Mouse (Mus musculus) cerebellum, adult 18-20 months (tissue): ENCODE measurements around the gene Agtpbp1.

Source experiments
- DNase-seq, 2 experiments: peaks; one replicate each; pipeline ENCODE4 v3.0.0; 2021

The Agtpbp1 gene

GRCm38 (mm10) chr13:59416530-59417230 is 168.3 kb downstream of the Agtpbp1 start:
- DNase-seq = no peak

GRCm38 (mm10) chr13:59413885-59414284 is 171.1 kb downstream of the Agtpbp1 start:
- no peak for DNase-seq

GRCm38 (mm10) chr13:59412672-59413071 is 172.4 kb downstream of the Agtpbp1 start:
- no peak for DNase-seq

- DNase-seq = no peak
These were observed 177.8 kb downstream of the Agtpbp1 start for GRCm38 (mm10) chr13:59407182-59407581.

DNA sequence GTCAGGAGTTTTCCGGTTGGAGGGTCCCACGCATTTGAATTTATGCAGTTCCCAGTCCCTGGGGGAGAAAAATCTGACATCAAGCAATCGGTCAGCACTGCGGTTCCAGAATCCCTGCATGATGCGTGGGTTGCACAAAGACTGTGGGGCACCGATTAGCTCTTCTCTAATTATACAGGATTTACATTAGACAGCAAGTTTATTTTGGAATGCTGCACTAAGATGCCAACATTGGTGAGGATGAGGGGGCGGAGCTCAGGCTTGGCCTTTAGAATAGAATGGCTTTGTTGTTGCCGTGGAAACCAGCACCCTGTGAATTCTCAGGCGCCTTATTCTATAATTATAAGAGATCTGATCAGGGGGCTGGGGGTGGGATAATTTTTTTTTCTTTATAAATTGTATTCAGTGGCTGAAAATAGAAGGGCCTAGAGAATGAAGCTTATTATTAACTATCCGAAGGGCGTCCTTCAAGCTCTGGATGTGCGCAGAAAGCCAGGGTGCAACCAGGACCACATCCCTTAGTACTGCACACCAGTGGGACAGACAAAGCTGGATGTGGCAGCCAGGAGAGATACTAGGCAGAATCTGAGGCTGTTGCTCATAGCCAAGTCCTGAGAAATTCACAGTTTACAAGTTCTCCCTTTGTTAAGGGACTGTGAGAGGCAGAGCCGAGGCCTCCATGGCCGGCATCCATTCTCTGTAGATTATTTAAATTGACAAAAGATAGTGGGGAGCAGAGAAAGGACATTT is 182.8 kb downstream of the Agtpbp1 start:
- DNase-seq = no peak

GRCm38 (mm10) chr13:59397571-59397970 is 187.5 kb downstream of the Agtpbp1 start:
- peak; percentile 44 to 52 for DNase-seq
